Mouse (Mus musculus): ENCODE measurements around the gene Plau.

DNA sequence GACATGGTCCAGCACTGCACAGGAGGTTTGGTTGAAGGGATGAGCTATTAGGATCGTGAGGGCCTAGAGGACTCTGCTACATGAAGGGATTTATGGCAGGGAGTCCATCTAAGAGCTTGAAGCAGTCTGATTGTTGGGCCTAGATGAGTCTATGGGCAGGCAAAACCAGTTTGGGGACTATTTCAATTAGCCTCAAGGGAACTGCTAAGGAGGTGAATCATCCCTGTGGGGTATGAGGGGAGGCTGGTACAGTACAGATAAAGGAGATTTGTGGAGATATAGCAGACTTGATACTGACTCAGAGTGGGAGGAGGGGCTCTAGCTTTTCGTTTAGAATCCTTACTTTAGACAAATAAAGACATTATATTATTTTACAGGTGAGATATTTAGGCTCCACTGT is 14.0 kb downstream of the Plau start:
- TF ChIP-seq CTCF (IDR thresholded peaks at IDR 0.05; ENCODE audit: insufficient read depth, low read length), result no peak
- no peak for TF ChIP-seq POLR2A (IDR thresholded peaks at IDR 0.05; ENCODE audit: borderline replicate concordance, extremely low read depth, low read depth, low read length)

Data from lung, adult 2 months (tissue).